Mouse (Mus musculus) brain, adult 2 months (tissue): ENCODE measurements around the gene Endog.
"Not testable (repeated sequence)": the region's sequence is repeated elsewhere in the genome, so short reads cannot be mapped to it uniquely, and the experiment has no call there.

Experiments
- DNase-seq: peaks from one replicate; pipeline ENCODE4 v3.0.0; 2011; ENCODE audit warnings: low read depth, low spot score

Gene Endog

GRCm38 (mm10) chr2:30166677-30167076 is 4.6 kb upstream of the Endog start:
- no peak for DNase-seq

DNA sequence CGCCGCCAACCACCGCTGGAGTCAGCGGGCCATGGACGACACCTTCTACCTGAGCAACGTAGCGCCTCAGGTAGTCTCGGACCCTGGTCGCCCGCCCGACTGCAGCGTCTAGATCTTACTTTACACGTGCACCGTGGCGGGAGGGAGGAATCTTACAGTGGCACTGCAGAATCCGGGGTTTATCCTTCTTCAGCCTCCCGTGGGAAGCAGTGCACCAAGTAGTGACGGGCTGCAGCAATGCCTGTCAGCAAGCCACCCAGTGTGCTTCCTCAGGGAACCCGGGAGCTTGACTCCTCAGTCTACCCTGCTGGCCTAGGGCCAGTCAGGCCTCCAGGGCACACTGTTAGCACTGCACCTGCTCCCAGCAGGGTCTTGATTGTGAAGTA is 697 bp downstream of the Endog start:
- DNase-seq = peak; percentile 53

- DNase-seq = no peak
Measured at GRCm38 (mm10) chr2:30173541-30174240, 2.4 kb downstream of the Endog start.

DNA sequence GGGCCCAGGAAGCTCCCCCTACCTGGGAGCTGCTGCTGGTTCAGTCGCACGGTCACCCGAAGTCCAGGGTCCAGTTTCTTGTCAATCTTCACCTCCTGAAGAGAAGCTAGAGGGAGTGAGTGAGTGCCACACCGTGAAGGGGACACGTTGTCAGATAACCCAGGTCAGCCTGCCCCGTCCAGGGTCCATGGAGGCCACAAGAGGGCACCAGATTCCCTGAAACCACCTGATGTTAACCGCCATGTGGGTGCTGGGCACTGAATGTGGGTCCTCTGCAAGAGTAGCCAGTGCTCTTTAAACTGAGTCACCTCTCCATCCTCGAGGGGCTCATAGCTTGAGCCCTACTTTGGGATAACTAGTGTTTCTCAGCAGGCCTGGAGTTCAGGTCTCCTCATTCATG is 4.6 kb downstream of the Endog start:
- no peak for DNase-seq

DNA sequence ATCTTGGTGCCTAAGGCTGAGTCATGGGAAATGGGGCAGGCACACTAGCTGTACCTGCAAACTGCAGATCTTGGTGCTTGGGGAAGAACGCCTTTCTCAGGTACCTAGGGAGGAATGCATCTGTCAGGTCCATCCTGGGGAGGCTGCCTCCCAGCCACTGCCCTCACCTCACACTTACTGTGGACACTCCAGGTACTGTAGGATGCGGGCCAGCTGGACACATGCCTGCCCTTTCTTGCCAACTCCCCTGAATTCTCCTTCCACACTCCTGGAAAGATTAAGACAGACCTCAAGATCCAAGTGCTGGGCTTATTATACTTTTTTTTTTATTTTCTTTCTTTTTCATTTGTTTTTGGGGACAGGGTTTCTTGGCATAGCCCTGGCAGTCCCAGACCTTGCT is 5.3 kb downstream of the Endog start:
- DNase-seq = no peak

- peak; percentile 99 for DNase-seq
Measured at GRCm38 (mm10) chr2:30177700-30178675, 6.7 kb downstream of the Endog start, which contains the start of gene Spout1. Gene Spout1, minus strand, starts transcription at chr2:30178459.

GRCm38 (mm10) chr2:30178711-30179110 is 7.4 kb downstream of the Endog start:
- DNase-seq = not testable (repeated sequence)

DNA sequence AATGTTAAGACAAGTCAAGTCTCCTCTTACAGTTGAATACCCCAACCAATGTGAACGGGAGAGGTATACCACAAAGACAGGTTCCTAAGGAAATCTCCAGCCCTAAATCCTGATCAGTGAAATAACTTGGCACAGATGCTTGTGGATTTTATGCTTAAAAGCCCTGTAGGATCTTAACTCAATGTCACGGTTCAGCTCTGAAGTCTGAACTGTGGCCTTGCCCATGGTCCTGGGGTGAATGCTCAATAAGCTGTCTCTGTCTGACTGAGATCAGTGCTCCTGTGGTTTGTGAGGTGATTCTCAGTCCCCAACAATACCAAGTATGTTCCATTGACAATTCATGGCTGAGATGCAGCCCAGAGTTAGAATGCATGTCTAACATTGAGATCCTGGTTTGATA is 11.1 kb downstream of the Endog start:
- no peak for DNase-seq

DNA sequence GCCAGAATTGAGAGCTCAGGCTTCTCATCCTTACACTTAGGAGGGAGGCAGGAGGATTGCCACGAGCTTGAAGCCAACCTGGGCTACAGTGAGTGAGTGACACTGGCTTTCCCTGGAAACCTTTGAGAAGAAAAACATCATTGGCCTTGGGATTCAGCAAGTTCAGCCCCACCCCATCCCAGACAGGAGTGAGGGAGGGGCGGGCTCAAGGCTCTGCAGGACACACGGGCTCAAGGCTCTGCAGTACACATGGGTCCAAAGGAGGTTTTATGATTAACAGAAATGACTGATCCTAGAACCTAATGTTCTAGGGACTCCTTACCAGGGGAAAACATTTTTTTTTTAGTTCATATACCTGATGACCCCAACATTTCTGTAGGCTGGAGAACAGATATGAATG is 12.4 kb downstream of the Endog start:
- no peak for DNase-seq

GRCm38 (mm10) chr2:30185276-30185675 is 14.0 kb downstream of the Endog start:
- DNase-seq = no peak

- DNase-seq = no peak
Measured at GRCm38 (mm10) chr2:30185681-30186080, 14.4 kb downstream of the Endog start.

GRCm38 (mm10) chr2:30191790-30192580 is 20.7 kb downstream of the Endog start:
- DNase-seq = no peak

DNA sequence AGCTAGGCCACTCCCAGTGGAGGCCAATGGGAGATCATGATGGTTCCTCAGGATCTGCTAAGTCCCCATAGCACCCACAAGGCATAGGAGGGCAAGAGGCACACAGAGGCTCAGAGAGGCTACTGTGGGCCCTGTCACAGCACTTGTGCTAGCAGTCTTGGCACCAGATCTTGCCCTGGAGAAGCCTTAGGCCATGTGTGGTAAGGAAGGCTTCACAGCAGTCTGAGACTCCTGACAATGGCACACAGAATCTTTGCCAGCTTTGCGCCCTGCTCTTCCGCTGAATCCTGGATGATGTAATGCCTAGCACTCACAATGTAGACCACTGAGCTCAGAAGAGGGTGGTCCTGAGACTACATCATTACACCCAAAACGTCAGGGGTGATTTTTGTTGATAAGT is 23.4 kb downstream of the Endog start:
- no peak for DNase-seq

DNA sequence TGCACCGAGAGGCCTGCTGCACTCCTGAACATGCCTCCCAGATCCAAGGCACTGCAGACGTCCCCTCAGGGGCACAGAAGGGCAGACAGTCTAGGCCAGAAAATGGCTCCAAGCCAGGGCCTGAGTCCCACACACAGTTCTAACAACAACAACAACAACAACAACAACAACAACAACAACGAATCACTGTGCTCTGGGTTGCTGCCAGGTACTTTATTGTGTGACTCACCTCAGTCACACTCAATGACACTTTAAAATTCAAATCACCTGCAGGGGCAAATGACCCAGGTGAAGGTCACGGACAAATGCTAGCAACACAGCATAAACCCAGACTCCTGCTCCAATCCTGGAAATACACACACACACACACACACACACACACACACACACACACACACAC is 26.7 kb downstream of the Endog start:
- DNase-seq = no peak

DNA sequence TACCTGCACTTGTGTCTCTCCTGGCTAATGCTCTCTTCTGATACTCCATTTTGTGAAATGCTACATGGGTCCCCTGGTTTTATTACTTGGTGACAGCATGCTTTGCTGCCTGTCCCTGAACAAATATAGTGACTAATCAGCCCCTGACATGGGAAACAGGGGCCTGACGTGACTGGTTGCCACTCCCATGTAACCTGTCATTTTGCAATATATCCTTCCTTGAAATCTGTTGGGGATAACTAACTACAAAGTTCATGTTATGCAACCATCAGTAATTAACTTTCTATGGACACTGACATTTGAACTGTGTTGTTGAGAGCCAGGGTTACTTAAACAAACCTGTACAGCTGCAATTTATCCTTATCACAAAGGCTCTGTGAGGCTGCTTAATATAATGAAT is 28.7 kb downstream of the Endog start:
- no peak for DNase-seq

DNA sequence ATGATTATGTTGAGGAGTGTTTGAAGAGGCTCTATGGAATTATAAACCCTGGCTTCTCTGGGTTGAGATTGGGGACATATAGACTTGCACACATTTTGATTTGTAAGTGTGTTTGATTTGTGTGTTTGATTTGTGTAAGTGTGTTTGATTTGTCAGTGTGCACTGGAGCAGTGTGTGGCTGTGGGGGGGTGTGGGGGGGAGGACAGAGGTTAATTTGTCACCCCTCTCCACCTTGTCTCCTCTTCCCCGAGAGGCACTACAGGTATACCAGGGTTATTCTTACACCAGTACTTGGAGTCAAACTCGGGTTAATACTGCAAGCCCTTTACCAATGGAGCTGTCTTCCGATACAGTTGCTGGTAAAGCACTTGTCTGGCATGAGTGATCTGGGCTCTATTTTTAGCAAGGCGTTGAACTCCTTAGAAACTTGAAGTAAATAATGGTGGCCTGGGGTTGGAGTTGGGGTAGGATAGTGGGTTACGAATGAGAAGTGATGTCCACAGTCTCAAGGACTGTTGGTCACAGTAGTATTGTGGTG is 29.2 kb downstream of the Endog start:
- no peak for DNase-seq

- DNase-seq = peak; percentile 29
Measured at GRCm38 (mm10) chr2:30203439-30203838, 32.1 kb downstream of the Endog start.

- peak; percentile 73 for DNase-seq
Measured at GRCm38 (mm10) chr2:30205255-30205628, 33.9 kb downstream of the Endog start.

DNA sequence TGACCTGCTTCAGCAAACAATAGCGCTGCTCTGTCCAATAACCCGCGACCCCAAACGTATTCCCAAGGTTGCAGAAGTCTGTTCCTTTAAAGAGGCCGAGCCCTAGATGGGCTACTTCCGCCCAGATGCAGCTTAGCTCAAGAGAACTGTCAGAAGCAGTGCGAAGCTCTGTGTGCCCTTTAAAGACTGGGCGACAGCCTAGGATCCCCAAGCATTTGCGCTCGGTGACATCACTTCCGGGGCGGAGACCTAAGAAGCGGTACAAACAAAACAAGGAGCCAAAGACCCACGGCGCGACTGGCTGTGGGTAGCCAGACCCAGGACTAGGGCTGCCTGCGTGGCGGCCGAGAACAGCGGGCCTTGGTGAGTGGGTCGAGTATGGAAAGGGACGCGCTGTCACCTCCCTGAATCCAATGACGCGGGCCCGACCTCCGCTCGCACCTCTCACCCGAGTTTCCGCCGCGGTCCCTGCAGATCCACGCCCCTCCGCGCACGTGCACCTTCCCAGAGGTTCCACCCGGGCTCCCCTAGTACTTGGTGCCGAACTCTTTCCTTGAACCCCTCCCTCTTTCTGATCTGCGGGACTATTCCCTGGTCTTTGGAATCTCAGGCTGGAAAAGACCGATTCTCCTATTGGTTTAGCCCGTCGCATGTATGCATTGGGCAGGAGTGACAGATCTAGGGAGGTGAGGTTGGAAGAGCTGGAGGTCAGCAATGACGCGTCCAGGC is 34.5 kb downstream of the Endog start, which contains the start of gene Kyat1:
Gene Kyat1 (minus strand): TSS at position 219 of the 729 bp plus-strand sequence.
- peak; percentile 99 for DNase-seq

DNA sequence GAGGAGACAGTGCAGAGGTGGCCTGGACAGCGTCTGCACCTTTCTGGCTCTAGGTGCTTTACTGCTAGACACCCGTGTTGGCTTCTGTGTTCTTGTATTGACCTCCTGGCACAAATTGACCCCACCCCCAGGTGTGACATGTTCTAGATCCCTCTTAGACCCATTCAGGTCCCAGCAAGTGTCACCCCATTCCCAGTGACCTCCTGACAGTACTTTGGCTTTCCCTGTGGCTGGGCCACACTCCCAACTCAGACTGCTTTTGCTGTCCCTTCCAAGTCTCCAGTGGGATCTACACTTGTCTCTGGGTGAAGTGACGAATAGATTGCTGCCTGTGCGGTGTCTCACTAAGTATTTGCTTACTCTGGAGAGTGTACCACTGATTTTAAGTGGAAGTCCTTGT is 36.1 kb downstream of the Endog start:
- DNase-seq = no peak

DNA sequence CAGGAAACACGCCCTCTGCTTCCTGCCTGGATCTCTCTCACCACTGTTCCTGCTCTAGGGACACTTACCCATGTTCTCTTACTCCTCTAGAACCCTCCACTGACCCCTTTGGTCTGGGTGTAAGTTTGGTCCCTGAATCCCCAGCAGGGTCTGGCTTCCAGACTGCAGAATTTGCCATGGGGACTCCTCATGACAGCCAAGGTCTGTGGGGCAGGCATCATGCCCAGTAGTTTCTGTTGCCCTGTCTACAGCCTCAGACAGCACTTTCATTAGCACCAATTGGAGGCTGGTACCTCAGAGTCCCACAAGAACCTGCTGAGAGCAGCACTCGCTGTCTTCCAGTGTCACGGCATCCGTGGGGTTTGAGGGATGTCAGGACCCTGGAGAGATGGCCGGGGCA is 36.6 kb downstream of the Endog start:
- DNase-seq = no peak
